Mouse (Mus musculus) hindbrain, embryonic 10.5 days (tissue): Measurements from ENCODE around the gene Slc15a1. TPM values are rescaled to one million over a fixed set of nuclear protein-coding genes. Genes with fewer than 3 reads are reported as not detected.
"Not testable (repeated sequence)": the region's sequence is repeated elsewhere in the genome, so short reads cannot be mapped to it uniquely, and the experiment has no call there.

Source experiments
- DNase-seq: peaks from one replicate; pipeline ENCODE4 v3.0.0-alpha.2; 2017; ENCODE audit warnings: low spot score
- H3K27ac ChIP-seq: fragments of 300-500 bp; sonication (generic); 2 replicates; pipeline ENCODE4 v1.5.1; 2016; ENCODE audit warnings: mild to moderate bottlenecking, moderate library complexity
- H3K27me3 ChIP-seq: fragments of 300-500 bp; sonication (generic); 2 replicates; pipeline ENCODE4 v1.6.1; 2016; ENCODE audit warnings: mild to moderate bottlenecking; ENCODE audit not compliant: poor library complexity, insufficient read depth, severe bottlenecking
- H3K36me3 ChIP-seq: fragments of 300-500 bp; sonication (generic); 2 replicates; pipeline ENCODE4 v1.6.1; 2016; ENCODE audit warnings: mild to moderate bottlenecking, moderate library complexity
- H3K4me1 ChIP-seq: fragments of 300-500 bp; sonication (generic); replicated peaks from 2 replicates; pipeline ENCODE4 v1.6.1; 2016; ENCODE audit warnings: mild to moderate bottlenecking
- H3K4me3 ChIP-seq: fragments of 300-500 bp; sonication (generic); 2 replicates; pipeline ENCODE4 v1.5.1; 2016; ENCODE audit warnings: mild to moderate bottlenecking, moderate library complexity
- H3K9me3 ChIP-seq: fragments of 300-500 bp; sonication (generic); 2 replicates; pipeline ENCODE4 v1.6.1; 2016; ENCODE audit warnings: mild to moderate bottlenecking, moderate library complexity
- WGBS: fragments of 180-500 bp; shearing (Covaris S2); methylation state at CpG from one replicate; pipeline ENCODE4 v1.1.7; 2016; 5-methylcytosine and 5-hydroxymethylcytosine counted together
- polyA plus RNA-seq: library from polyadenylated mRNA; unstranded; fragments of >200 nt; fragmentation: Nextera tagmentation; extraction: Ambion mirVana; gene quantifications from 2 replicates; pipeline ENCODE4 v1.2.1, GENCODE M21; 2016

Gene Slc15a1
- polyA plus RNA-seq, 1 experiment from 2014 or later, result 0.12 TPM

GRCm38 (mm10) chr14:121414635-121415241 is 90.3 kb downstream of the Slc15a1 start:
- H3K27ac ChIP-seq, result no peak overlapping the region
- no peak overlapping the region for H3K4me3 ChIP-seq
- no peak for DNase-seq
- no peaks in the 10 kb centered on the region for H3K9me3 ChIP-seq
- no peaks in the 10 kb centered on the region for H3K4me1 ChIP-seq
- WGBS, result 92% methylated on average over 6 of the region's 6 CpGs
- no peaks in the 10 kb centered on the region for H3K36me3 ChIP-seq
- no peaks in the 10 kb centered on the region for H3K27me3 ChIP-seq

GRCm38 (mm10) chr14:121413726-121414125 is 91.3 kb downstream of the Slc15a1 start:
- H3K4me1 ChIP-seq, DNase-seq, H3K36me3 ChIP-seq, H3K4me3 ChIP-seq, H3K9me3 ChIP-seq, H3K27me3 ChIP-seq, H3K27ac ChIP-seq: not testable (repeated sequence)
- 94% methylated on average over 1 of the region's 1 CpGs for WGBS

Other genes with a start within 250 kb of the Slc15a1 start
- 32.8 and 36.2 TPM in 2 replicates for gene Stk24, start 125.2 kb downstream of the Slc15a1 start, polyA plus RNA-seq